Mouse (Mus musculus) left cerebral cortex, postnatal 10 days (tissue): ENCODE results near the gene Serinc2. TPM values are rescaled to one million over a fixed set of nuclear protein-coding genes. Genes with fewer than 3 reads are reported as not detected.

Experiments used
- DNase-seq, 2 experiments: peaks; one replicate each; pipeline ENCODE4 v3.0.0; 2021 to 2022; ENCODE audit warnings: low spot score in 2 of 2, mixed read lengths in 1 of 2; ENCODE audit errors: extremely low spot score in 1 of 2
- intact Hi-C: fragments of 180-260 bp; cut with DNase I; formaldehyde crosslinking; loops from one replicate; pipeline ENCODE4 v1.15.1; 2025
- total RNA-seq, 2 experiments: library from RNA; stranded (reverse); gene quantifications; 2 replicates each; pipeline ENCODE4 v1.2.3; 2021

Serinc2 gene
- total RNA-seq, 2 experiments from 2014 or later = 2.9 to 3.1 TPM

DNA sequence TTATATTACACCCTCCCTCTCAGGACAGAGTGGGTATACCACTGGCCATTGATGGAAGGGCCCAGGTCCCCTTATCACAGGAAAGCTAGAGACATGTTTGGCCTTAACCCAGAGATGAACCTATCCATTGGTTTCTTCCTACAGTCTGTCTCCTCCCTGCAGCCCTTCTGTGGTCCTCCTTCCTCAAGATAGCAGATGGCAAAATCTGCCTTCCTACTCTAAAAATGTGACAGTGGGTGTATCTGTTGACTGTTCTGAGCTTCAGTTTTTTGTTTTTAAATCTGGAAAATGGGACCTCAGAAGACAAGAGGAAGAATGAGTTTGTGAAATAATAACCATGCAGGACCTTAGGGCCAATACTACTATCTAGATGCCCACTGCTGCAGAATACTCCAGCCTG lies 54.9 kb downstream of the Serinc2 start:
- no peak for DNase-seq
- intact Hi-C loops = no loop called here

DNA sequence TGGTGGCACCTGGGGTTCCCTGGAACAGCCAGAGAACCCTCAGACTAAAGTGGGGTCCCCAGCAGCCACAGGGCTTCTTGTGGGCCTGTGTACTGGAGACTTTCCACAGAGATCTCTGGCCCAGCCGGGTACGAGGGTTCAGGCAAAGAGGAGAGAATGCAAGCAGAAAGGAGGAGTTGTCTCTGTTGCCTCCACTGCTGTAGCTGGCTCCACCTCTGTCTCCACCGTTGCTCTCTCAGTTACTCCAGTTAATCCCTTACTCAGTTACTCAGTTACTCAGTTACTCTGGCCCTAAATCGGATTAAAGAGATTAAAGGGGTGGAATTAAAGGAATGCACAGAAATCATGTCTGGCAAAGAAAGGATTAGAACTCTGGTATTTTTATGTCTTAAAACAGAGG lies 56.8 kb downstream of the Serinc2 start, which contains the start of gene Gm853:
Gene Gm853 (minus strand): TSS at position 223 of the 400 bp plus-strand sequence.
- no peak for DNase-seq
- intact Hi-C loops = no loop called here

DNA sequence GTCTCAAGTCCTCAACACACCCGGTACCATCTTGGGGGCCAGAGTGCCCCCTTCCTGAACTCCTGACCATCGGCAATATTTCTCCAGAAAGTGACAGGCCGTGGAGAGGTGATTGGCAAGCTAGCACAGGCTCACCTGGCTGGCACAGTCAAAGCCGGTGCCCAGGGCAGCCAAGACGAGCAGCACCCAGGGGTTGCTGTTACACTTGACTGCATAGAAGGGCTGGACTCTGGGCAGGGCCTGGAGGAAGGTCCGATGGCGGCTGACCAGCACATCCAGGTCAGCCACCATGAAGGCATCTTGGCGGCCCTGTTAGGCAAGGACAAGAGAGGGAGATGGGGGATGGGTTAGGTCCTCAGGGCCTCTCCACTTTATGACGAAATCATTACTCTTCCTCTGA lies 58.8 kb downstream of the Serinc2 start:
- intact Hi-C loops = no loop called here
- no peak for DNase-seq

DNA sequence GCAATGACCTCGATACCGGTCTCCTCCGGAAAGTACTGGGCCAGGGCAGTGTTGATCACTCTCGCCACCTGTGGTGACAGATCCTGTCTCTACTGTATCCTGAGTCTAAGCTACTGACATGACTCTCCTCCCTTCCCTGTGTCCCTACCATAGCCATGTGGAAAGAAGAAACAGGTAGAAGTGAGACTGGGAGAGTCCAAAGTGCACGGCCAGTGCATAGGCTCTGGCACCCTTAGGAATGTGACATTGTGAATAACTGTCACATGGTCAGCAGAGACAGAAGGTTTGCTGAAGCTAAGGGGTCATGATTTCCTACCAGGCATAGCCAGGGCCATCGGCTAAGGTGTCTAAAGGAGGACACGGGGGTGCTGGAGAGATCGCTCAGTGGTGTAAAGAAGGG lies 63.6 kb downstream of the Serinc2 start:
- DNase-seq = no peak
- intact Hi-C loops = no loop called here

DNA sequence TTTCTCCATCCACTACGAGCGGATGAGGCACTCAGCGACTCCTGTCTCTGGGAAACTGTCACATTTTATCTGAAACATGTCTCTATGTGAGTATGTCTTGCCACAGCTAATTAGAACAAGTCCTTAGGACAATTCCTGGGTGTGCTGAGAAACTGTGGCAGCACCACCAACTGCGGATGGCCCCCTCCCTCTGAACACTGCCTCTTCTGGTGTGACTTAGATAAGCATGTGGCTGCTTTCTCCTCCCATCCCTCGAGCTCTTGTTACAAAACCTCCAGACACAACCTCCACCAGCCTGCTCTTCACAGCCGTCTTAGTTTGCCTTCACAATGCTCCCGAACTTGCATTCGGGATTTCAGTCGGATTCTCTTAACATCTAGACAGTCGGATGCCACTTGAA lies 65.1 kb downstream of the Serinc2 start:
- intact Hi-C loops = loop anchor here (5.0 kb wide), 1 partner anchor 33 kb away; no protein-coding TSS in a partner anchor
- DNase-seq = no peak

DNA sequence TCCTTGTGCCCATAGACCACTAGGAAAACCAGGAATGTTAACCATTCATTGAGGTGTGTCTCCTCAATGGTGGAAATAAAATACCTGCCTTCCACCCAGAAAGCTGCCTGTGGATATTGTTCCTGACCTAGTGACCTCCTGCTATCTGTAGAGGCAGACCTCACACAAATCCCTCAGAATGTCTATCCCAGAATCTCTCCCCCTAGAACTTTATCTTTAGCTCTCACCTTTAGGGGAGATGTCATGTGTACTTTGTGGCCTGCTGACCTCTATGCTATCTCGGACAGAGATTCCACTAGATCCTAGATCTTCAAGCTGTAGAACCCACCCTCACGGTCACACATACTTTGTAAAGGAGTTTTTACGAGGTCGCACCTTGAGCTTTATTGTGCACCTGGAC lies 65.8 kb downstream of the Serinc2 start:
- intact Hi-C loops = loop anchor here (5.0 kb wide), 1 partner anchor 34 kb away; no protein-coding TSS in a partner anchor
- no peak for DNase-seq

DNA sequence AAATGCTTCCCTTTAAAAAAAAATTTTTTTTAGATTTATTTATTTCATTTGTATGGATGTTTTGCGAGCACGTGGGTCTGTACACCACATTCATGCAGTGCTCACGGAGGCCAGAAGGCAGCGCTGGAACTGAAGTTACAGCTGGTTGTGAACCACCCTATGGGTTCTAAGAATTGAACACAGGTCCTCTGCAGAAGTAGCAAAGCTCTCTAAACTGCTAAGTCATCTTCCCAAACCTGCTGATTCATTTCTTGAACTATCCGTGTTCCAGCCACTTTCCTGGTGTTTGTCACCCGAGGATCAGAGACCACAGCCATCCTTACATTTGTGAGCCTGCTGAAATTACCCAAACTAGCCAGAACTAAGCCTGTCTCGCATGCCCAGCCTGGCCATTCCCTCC lies 66.6 kb downstream of the Serinc2 start:
- intact Hi-C loops = loop anchor here (5.0 kb wide), 1 partner anchor 35 kb away; no protein-coding TSS in a partner anchor
- DNase-seq = no peak

DNA sequence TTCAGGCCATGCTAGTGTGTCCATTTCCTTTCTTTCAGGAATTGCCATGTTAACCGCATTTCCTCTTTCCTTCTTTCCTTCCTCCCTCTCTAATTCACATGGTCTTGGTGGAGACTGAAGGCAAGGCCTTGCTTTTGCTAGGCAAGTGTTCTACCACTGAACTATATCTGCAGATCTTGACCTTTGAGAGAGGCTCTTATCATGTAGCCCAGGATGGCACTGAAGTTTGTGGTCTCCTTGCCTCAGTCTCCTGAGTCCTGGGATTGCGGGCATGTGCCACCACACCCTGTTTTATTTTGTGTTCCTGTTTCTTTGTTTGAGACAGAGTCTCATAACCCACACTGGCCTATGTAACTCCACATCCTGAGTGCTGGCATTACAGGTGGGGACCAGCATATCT lies 67.1 kb downstream of the Serinc2 start:
- no peak for DNase-seq
- intact Hi-C loops = loop anchor here (5.0 kb wide), 1 partner anchor 35 kb away; no protein-coding TSS in a partner anchor

Other genes starting within 250 kb of the Serinc2 start
- 10 to 100 TPM; 17.1 to 19.8 TPM for gene Col16a1, start 231.4 kb downstream of the Serinc2 start, total RNA-seq
- gene Pef1, start 176.6 kb downstream of the Serinc2 start, total RNA-seq = 10 to 100 TPM; 42.6 to 42.8 TPM
- 10 to 100 TPM; 11.2 TPM for gene Hcrtr1, start 139.8 kb downstream of the Serinc2 start, total RNA-seq
- 1 to 10 TPM; 2.3 to 2.7 TPM for gene Tinagl1, start 104.1 kb downstream of the Serinc2 start, total RNA-seq
- not detected for gene Gm853, start 56.8 kb downstream of the Serinc2 start, total RNA-seq
- 100 to 1,000 TPM; 218 to 234 TPM for gene Fabp3, start 29.4 kb upstream of the Serinc2 start, total RNA-seq
- gene Gm10570, start 29.5 kb upstream of the Serinc2 start, total RNA-seq = 1 to 10 TPM in 1 of 2 experiments, not detected in 1; 1.8 TPM
- 10 to 100 TPM; 49.0 to 54.6 TPM for gene Zcchc17, start 80.7 kb upstream of the Serinc2 start, total RNA-seq
- gene Snrnp40, start 80.9 kb upstream of the Serinc2 start, total RNA-seq = 10 to 100 TPM; 30.2 to 34.4 TPM